Mouse (Mus musculus) brown adipose tissue, adult 24 weeks (tissue): ENCODE data around the gene Prr5l. TPM values are rescaled to one million over a fixed set of nuclear protein-coding genes. Genes with fewer than 3 reads are reported as not detected.

Experiments used
- H3K27ac ChIP-seq: fragments of 200-500 bp; replicated peaks from 2 replicates; pipeline ENCODE4 v1.5.1; 2012; ENCODE audit warnings: low read depth, mild to moderate bottlenecking, low read length
- H3K4me1 ChIP-seq: fragments of 200-500 bp; 2 replicates; pipeline ENCODE4 v1.6.1; 2012; ENCODE audit warnings: low read length, mixed read lengths; ENCODE audit not compliant: control insufficient read depth, insufficient read depth, insufficient read length
- H3K4me3 ChIP-seq: fragments of 200-500 bp; 2 replicates; pipeline ENCODE4 v1.5.1; 2012; ENCODE audit warnings: low read depth, mild to moderate bottlenecking, low read length, moderate library complexity; ENCODE audit not compliant: insufficient read depth
- polyA plus RNA-seq: library from polyadenylated mRNA; stranded (reverse); fragments of >200 nt; gene quantifications from 2 replicates; pipeline ENCODE4 v1.2.4, GENCODE M21; 2012; ENCODE audit not compliant: missing spikeins, insufficient read depth, insufficient read length

The Prr5l gene
- polyA plus RNA-seq, 1 experiment, result 1.7 TPM

DNA sequence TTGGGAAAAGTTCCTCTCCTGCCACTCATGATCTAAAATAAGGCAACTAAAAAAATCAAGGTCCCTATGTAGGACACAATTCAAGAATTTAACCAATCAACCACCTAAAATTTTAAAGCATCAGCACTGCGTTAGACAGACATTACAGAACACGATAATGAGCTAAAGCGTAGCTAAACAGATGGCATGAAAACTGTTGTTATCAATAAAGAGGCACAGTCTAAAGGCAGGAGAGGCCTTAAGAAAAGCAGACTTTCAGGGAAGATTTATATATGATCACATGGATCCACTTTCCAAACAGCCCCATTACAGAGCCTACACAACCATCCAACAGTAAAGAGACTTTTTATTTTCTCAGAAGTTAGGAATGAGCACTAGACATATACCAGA is 217.1 kb downstream of the Prr5l start:
- no peak overlapping the region for H3K4me3 ChIP-seq
- H3K27ac ChIP-seq, result no peak overlapping the region
- H3K4me1 ChIP-seq, result no peaks in the 10 kb centered on the region

DNA sequence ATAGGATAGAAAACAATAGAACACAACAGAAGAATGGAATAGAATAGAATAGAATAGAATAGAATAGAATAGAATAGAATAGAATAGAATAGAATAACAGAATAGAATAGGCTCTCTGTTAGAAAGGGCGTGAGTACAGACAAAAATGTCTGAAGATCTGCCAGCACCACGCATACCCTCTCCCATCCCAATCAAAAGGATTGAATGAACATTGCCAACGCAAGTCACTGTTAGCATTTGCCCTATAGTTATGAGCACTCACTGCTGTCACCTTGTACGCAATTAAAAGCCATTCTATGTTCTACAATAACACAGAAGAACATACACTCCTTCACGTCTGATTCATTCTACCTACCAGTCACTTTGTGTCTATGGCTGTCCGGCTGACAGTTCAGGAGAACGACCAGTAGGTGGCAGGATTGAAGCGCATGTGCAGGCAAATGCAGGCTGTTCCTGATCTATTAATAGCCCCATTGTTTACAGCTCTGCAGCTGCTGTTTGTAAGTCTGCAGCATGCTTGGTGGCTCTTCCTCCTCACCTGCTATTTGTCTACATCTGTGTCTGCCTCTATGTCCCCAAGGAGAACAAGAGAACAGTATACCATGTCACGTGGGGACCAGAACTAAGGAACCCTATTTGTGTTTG is 217.6 kb downstream of the Prr5l start:
- H3K4me3 ChIP-seq, result no peak overlapping the region
- no peak overlapping the region for H3K27ac ChIP-seq
- no peaks in the 10 kb centered on the region for H3K4me1 ChIP-seq

Other genes starting within 250 kb of the Prr5l start
- gene Rag1, start 233.5 kb downstream of the Prr5l start, polyA plus RNA-seq, result not detected in 2 replicates
- 140 and 164 TPM in 2 replicates for gene B230118H07Rik, start 233.5 kb downstream of the Prr5l start, polyA plus RNA-seq
- gene Traf6, start 204.6 kb downstream of the Prr5l start, polyA plus RNA-seq, result 6.2 and 7.1 TPM in 2 replicates
- 33.1 and 39.2 TPM in 2 replicates for gene Commd9, start 3.2 kb upstream of the Prr5l start, polyA plus RNA-seq